Mouse (Mus musculus) MEL (cell line): Measurements from ENCODE around the gene Gramd1b.

Source experiments
- CTCF ChIP-seq, 3 experiments: IDR thresholded peaks in 2 of 3; conservative IDR thresholded peaks in 1 of 3; 2 replicates each; pipeline ENCODE4 v1.5.1; 2011 to 2012; ENCODE audit warnings: low read length in 3 of 3, low read depth in 2 of 3, mild to moderate bottlenecking in 2 of 3, improper control_type of control experiment in 1 of 3, inconsistent platforms in 1 of 3, mixed read lengths in 1 of 3, moderate library complexity in 1 of 3; ENCODE audit not compliant: control insufficient read depth in 1 of 3, insufficient read depth in 1 of 3, poor library complexity in 1 of 3, severe bottlenecking in 1 of 3
- E2F4 ChIP-seq: IDR thresholded peaks from 2 replicates; pipeline ENCODE4 v1.6.1; 2011; ENCODE audit warnings: low read depth, low read length, improper control_type of control experiment, borderline replicate concordance
- EP300 ChIP-seq, 2 experiments: IDR thresholded peaks; 2 replicates each; pipeline ENCODE4 v1.6.1; 2011; ENCODE audit warnings: improper control_type of control experiment in 2 of 2, low read length in 2 of 2, low read depth in 1 of 2, mild to moderate bottlenecking in 1 of 2
- GABPA ChIP-seq: IDR thresholded peaks from 2 replicates; pipeline ENCODE4 v1.6.1; 2012; ENCODE audit warnings: low read depth, mild to moderate bottlenecking, inconsistent platforms, low read length, improper control_type of control experiment, moderate library complexity
- HCFC1 ChIP-seq: IDR thresholded peaks from 2 replicates; pipeline ENCODE4 v1.6.1; 2012; ENCODE audit warnings: low read depth, mild to moderate bottlenecking, inconsistent platforms, low read length, improper control_type of control experiment, moderate library complexity
- KAT2A ChIP-seq: conservative IDR thresholded peaks from 2 replicates; pipeline ENCODE4 v1.6.1; 2012; ENCODE audit warnings: low read depth, low read length, improper control_type of control experiment, inconsistent platforms
- MAX ChIP-seq: IDR thresholded peaks from 2 replicates; pipeline ENCODE4 v1.6.1; 2011; ENCODE audit warnings: low read length, improper control_type of control experiment
- MXI1 ChIP-seq: IDR thresholded peaks from 2 replicates; pipeline ENCODE4 v1.6.1; 2011; ENCODE audit warnings: mild to moderate bottlenecking, low read depth, low read length, improper control_type of control experiment
- POLR2A ChIP-seq, 2 experiments: IDR thresholded peaks; 2 replicates each; pipeline ENCODE4 v1.6.1; 2011 to 2012; ENCODE audit warnings: low read length in 2 of 2, mild to moderate bottlenecking in 2 of 2, control low read depth in 1 of 2, improper control_type of control experiment in 1 of 2, low read depth in 1 of 2, moderate library complexity in 1 of 2; ENCODE audit not compliant: control insufficient read depth in 1 of 2, insufficient read depth in 1 of 2, poor library complexity in 1 of 2
- RAD21 ChIP-seq: IDR thresholded peaks from 2 replicates; pipeline ENCODE4 v1.6.1; 2011; ENCODE audit warnings: mild to moderate bottlenecking, low read depth, low read length, improper control_type of control experiment
- ZC3H11A ChIP-seq: IDR thresholded peaks from 2 replicates; pipeline ENCODE4 v1.6.1; 2012; ENCODE audit warnings: low read depth, mild to moderate bottlenecking, inconsistent platforms, low read length, improper control_type of control experiment
- ZKSCAN1 ChIP-seq: IDR thresholded peaks from 2 replicates; pipeline ENCODE4 v1.6.1; 2012; ENCODE audit warnings: low read depth, mild to moderate bottlenecking, inconsistent platforms, low read length, improper control_type of control experiment, moderate library complexity

GRCm38 (mm10) chr9:40249106-40249505, 282.1 kb downstream of the Gramd1b start:
- no peak for TF ChIP-seq MAX
- TF ChIP-seq EP300 (IDR thresholded peaks at IDR 0.05; ENCODE audit: low read depth in 1 of 2, low read length in 2 of 2): no peak
- no peak for TF ChIP-seq CTCF (IDR thresholded peaks at IDR 0.05 in 2 of 3, conservative IDR thresholded peaks at IDR 0.05 in 1 of 3; ENCODE audit: control insufficient read depth in 1 of 3, insufficient read depth in 1 of 3, low read depth in 2 of 3, low read length in 3 of 3, poor library complexity in 1 of 3, severe bottlenecking in 1 of 3)
- TF ChIP-seq RAD21: no peak
- no peak for TF ChIP-seq ZC3H11A
- TF ChIP-seq MXI1: no peak
- no peak for TF ChIP-seq POLR2A (IDR thresholded peaks at IDR 0.05; ENCODE audit: control insufficient read depth in 1 of 2, insufficient read depth in 1 of 2, low read depth in 1 of 2, low read length in 2 of 2, poor library complexity in 1 of 2)
- TF ChIP-seq ZKSCAN1: no peak
- no peak for TF ChIP-seq GABPA
- TF ChIP-seq KAT2A: no peak
- no peak for TF ChIP-seq E2F4
- TF ChIP-seq HCFC1: no peak
